Mouse (Mus musculus) CD4-positive helper T cell, adult 2 months (primary cell): ENCODE measurements at regions not wholly inside any gene's neighbourhood (a gene's known extent, or its start where the extent isn't known, plus 50 kb on each side); places are given as distances from the start of the nearest gene placed in this dataset.

Source experiments
- DNase-seq: peaks from one replicate; pipeline ENCODE4 v3.0.0-alpha.2; 2012; ENCODE audit warnings: low read depth, missing footprints, low spot score

DNA sequence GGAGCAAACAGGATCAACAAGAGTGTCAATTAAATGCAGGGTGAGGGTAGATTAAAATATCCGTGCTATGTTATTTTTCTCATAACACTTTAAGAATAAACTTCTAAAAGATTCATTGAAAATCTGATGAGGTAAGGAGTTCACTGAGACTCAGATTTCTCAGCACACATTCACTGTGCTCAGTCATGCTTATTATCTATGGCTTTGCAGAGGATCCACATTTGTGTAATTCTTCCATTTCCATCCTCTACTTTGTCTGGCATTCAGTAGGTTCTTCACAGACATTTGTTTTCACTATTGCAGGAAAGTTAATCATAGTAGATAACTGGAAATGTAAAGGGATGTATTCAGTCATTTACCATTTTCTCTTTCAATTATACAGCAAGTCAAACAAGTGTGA lies 131.8 kb downstream of the Gm9733 start:
- no peak for DNase-seq

DNA sequence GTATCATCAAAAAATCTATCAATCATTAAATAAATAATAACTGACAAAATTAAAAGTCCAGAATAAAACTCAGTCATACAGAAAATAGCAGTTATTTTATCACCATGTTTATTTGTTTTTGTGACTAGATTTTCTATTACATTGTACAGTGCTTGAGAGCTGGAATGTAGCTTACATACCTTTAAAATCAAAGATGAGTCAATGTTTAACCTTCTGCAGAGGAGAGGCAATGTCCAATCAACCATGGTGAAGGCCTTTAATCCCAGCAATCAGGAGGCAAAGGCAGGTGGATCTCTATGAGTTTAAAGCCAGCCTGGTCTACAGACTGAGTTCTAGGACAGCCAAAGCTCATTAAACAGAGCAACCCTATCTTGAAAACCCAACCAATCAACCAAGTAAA lies 131.1 kb downstream of the Gm9733 start:
- DNase-seq, result no peak

DNA sequence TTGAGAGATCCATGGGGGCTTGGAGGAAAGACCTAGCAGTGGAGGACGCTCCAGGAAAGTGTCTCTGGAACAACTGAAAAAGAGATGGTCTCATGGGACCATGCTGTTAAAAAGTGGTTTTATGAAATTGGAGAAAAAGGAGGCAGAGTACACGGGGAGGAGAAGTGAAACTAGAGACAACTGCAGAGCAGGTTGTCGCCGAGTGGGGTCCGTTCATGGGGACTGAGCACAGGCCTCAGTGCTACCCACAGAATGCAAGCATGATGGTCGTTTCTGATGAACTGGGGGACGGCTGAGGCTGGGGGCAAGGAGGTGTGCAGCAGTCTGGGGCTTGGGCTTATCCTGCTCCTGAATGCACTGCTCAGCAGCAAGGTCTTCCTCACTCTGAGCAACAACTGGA lies 129.3 kb downstream of the Gm9733 start:
- DNase-seq, result no peak

DNA sequence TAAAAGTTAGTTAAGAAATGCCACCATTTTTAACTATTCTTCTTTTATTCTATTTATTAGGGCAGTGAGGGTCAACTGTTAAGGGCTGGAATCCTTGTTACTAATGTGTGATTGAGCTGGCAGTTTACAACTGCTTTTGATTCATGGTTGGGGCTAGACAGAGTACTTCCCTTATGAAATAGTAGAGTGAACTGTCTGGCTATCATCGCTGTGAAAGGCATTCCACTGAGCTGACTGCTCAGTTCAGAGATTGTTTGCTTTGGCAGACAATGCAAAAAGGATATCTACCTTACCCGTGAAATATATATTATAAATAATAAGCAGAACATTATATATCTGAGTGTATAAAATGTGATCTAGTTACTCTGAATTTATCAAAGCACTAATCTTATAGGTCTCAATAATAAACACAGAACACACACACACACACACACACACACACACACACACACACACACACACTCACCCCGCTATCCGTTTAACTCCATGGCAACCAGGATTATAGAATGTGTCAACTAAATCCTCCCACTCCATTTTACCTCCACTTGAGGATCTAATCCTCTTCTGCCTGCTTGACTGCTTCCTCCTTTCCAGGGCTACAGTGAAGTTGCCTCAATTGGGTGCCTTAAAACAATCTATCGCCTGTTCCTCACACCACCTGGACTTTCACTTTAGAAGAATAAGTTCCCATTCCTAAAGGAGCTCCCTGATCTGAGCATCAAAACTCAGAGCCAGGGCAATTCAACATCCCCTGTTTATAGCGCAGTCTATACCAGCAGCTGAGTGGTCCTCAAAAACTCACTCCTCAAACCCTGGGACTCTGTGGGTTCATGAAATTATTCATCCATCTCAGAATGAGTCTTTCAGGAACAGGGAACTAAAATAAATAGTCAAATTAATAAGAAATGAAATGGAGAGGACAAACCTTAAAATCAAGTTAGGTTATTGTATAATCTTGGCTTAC lies 126.6 kb downstream of the Gm9733 start:
- DNase-seq, result no peak

DNA sequence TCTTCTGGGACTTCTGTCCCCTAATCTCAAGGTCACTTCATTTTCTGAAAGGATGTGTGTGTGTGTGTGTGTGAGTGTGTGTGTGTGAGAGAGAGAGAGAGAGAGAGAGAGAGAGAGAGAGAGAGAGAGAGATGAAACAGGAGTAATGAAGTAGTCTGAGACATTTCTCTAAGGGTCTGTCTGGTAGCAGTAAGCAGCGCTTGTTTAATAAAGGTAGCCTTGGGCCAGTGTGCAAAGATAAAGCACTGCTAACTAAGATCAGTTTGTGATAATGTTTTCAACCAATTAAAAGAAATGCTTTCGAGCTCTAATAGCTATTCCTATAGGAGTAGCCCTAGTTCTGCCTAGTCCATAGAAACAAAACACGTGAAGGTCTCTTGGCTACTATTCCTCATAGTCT lies 119.7 kb downstream of the Gm9733 start:
- no peak for DNase-seq

DNA sequence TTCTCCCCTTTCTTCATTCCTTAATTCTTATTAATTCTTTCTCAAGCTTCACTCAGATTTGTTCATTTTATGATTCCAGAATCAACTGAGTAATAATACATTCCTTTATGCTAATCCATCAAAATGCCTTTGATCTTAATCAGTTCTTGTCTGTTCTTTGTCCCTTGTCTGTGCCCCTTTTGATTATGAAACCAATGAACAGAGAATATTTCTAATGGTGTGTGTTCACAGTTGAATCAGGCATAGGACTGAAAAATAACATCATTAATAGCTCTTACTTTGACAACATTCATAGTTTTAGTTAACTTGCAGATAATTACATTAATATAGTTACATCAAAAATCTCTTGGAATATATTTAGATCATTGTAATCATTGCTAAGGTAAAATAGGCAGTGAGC lies 114.5 kb downstream of the Gm9733 start:
- DNase-seq, result no peak

DNA sequence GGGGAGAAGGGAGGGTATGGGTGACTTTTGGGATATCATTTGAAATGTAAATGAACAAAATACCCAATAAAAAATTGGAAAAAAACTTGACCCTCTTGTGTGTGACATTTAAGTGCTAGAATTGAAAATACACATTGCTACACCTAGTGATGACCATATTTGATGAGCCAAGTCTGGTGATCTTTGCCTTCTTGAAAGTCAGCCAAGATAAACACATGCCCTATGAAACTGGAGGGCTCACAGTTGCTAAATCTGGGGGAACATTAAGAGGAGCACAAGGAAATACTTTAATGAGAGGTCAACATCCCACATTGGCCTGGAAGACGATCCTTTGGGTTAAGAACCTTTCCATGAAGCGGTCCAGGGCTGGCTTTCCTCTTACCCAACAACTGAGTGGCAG lies 112.8 kb downstream of the Gm9733 start:
- no peak for DNase-seq

DNA sequence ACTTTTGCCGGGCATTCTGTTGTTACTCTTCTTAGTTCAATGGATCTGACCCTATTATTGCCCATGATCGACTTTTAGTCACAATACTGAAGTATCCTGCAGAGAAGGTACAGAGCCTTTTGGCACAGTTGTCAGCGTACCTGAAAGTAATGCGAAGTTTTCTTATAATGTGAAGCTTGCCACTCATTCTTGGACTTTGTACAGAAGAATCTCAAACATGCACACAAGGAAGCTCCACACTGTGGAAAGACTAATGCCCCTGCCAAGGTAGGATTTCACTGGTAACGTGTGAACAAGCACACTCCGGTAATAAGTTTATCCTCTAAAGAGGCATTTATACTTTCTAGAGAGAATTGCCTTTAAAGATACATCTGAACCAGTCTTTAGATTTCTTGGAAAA lies 108.8 kb downstream of the Gm9733 start:
- no peak for DNase-seq

DNA sequence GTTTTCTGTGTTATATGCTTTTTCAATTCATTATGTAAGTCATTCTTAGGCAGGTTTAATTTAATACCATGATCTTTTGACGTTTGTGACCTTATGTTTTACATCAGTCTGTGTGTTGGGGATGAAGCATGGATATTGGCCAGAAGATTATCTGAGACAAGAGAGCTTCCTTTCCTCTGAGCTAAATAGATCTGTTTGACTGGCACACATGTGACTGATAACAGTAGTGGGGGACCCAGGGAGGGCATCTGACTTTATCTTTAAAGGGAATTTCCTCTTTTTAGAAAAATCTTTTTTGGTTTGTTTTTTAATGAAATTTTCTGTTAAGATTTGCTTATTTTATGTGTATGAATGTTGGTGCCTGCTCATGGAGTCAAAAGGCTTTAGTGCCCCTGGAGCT lies 107.7 kb downstream of the Gm9733 start:
- DNase-seq, result no peak

DNA sequence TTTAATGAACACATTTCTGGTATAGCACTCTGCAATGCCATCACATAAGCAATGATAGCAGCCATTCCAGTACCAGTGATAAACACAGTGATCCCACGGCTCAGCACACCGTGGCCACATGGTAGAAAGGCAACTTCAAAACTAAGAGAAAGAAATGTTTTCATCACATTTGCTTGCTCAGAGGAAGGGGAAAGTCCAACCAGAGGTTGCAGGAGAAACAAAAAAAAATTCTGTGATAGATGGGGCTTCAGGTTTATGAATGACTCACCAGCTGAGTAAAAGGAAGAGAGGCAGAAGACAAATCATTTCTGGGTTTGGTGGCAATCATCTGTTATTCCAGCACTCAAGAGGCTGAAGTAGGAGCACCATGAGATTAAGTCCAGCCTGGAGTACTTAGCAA lies 103.5 kb downstream of the Gm9733 start:
- no peak for DNase-seq

DNA sequence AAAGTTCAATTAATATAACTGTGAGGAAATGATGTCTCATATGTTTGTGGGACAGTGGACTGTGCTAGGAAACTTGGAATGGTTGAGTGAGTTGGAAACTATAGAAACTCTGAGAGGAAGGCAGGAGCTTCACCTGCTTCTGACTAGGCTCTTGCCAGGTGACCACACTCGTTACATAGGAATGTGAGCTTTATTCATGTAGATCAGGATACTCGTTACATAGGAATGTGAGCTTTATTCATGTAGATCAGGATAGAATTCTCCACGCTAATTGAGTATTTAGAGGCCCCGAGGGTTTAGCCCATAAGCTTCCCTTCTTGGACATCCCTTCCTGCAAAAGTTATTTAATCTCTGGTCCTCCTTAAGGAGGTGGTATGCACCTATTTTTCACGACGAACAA lies 101.9 kb downstream of the Gm9733 start:
- no peak for DNase-seq

DNA sequence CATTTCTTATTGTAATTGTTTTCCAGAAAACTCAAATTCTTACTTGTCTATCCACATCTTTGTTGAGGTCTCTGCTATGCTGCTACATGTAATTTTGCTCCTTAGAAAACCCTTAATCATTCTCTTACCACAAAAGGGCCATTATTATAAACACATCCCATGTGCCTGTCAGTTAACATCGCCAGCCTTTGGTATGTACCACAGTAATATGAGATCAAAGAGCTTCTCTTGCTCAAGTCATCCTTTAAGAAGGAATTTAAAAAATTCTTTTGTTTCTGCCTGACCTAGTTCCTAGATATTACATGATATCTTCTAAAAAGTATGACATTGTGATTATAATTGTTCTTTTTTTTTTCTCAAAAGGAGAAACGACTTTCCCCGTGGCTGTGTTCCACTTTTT lies 100.7 kb downstream of the Gm9733 start:
- DNase-seq, result no peak

DNA sequence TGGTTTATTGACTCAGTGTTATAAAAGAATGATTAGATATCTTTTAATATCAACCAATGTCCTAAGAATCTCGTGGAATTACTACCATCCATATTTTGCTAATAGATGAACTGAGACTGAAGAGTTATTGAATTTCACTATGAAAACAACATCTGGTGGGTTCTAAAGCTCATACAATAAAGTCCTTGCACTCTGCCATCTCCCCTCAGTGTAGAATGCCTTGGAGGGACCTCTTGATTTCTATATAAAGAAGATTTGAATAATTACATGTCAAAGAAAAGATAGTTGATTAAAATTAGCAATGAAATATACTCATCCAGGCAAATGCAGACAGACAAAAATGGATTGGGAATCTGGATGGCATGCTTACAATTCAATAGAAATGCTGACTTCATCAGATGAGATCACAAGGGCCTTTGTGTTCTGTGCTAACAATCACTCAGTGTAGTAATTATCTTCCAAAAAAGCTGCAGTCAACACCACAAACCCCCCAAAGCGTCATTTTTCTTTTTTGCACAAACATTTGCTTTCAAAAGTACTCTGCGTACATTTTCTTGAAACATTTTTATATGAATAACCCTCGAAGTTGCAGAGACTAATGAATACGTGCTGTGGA lies 94.2 kb downstream of the Gm9733 start:
- DNase-seq, result no peak

DNA sequence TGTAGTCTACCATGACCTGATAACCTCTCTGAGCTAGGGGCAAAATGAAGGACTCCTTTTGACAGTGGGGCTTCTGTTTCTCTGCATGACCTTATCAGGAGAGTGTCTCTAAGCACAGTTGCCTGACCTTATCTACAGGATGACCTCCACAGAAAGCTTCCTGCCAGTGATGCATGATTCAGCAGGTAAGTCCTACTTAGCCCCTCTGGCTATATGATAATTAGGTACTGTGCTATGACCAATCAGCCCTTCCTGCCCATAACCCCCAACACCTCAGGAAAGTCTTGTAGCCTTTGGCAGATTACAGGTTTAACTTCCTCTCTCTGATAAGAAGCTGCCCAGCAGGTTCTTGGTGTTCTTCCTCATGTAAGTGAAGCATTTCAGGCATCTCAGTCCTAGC lies 89.7 kb downstream of the Gm9733 start:
- no peak for DNase-seq

DNA sequence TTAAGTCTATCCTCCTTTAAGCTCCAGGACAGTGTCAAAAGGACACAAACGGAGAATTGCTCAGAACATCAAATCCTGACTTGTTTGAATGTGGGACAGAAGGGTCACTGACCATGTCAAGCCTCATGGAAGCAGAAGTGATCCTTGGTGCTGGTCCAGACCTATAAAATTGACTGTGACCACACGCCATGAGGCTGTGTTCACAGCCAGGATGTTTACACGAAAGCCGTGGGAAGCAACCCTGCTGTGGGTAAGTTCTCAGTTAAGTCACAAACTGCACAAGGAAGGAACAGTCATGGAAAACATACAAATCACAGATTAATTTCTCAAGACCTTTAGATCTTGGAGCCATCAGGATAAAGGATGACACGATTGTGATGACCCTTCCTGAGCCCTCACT lies 88.5 kb downstream of the Gm9733 start:
- no peak for DNase-seq

DNA sequence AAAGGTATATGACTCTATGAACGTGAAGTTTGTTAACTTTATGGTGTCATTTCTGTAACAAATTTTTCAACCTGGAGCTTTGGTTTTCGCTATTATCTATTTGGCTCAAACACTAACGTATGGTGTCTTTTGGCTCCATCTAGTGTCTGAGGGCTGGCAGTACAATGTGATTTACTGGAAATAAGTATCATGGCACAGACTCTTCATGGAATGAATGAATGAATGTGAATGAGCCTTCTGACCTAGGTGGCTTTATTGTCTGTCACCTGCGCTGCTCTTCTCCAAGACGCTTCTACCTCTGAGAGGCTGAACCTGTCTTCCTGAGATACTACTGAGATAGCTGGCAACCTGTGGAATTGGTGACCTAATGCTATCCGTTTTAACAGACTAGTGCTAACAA lies 87.1 kb downstream of the Gm9733 start:
- peak; percentile 38 for DNase-seq
